Mouse (Mus musculus) bone marrow macrophage, adult 2 months (primary cell): ENCODE data around the gene 9130213A22Rik.

Source experiments
- CTCF ChIP-seq: IDR thresholded peaks from 2 replicates; pipeline ENCODE4 v1.5.1; 2012; ENCODE audit warnings: low read depth, mild to moderate bottlenecking, low read length, moderate library complexity
- POLR2A ChIP-seq: IDR thresholded peaks from 2 replicates; pipeline ENCODE4 v1.6.1; 2012; ENCODE audit warnings: mild to moderate bottlenecking, low read depth, low read length, borderline replicate concordance

DNA sequence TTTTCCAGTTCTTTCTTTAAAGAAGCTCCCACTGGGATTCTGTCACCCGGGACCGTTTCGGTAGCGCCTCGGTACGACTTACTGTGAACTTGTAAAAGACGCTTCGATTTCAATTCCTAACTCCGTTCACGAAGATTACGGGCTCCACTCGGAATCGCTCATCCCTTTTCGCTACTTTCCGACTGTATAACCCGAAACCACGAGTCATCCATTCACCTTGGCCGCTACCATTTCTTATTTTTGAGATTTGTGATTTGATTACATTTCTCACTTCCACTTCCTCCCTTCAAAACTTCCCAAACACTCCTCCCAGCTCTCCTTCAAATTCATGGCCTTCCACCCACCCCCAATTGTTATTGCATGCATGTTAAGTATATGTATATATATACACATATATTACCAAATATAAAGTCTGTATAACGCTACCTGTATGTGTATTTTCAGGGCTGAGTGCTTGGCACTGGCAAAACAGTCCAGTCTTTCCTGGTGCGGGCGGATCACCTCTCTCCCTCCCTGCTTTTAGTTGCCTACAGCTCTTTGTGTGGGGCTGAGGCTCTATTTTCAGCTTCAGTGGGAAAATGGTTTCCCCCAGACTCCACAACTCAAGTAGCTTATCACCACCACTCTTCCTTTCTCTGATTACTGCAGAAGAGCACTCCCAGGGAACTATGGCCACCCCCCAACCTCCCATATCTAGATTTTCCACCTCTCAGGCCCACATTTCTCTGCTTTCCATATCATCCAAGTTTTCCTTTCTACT lies 11.2 kb downstream of the 9130213A22Rik start:
- TF ChIP-seq CTCF (no peak), POLR2A (no peak)
